Comparison of ENCODE assay signal across 6 mouse cellular contexts in the genomic region with DNA sequence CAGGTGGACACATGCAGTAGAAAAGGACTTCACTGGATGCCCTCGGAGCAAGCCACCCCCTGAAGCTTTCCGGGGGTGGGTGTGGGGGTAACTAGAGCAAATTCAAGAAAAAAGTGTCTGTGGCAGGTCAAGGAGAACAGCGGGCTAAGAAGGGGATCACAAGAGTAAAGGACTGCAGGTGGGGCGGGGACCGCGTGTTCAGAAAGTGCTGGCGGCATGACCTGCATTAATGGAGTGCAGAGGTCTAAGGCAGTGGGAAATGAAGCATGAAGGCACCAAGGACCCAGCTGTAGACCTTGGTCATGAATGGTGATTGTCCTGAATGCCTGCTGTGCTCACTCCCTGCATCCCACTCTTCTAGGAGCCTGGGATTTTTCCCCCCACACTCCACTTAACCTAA.
"Had no signal": no experiment of that assay in that cellular context is flagged by ENCODE, and none has a peak within 500 bp of the region (broad histone marks: within the 10 kb centered on the region; RNA-seq: fewer than 3 reads in every experiment).

No protein-coding gene starts in this region.

- DNase-seq: lung, embryonic 14.5 days; lung, postnatal 10 days; right cerebral cortex, postnatal 4 days; spleen, adult 18-20 months; thymus, adult 2 months; thymus, postnatal 25 days had no signal
